Mouse (Mus musculus) heart, embryonic 14.5 days (tissue): ENCODE results near the gene Palm. TPM values are rescaled to one million over a fixed set of nuclear protein-coding genes. Genes with fewer than 3 reads are reported as not detected.

Experiments used
- ATAC-seq: fragments of 200-750 bp; cut with Nextera tagmentation; 2 replicates; pipeline ENCODE4 v1.8.0; 2017; ENCODE audit warnings: low read depth, moderate TSS enrichment; ENCODE audit not compliant: insufficient number of reproducible peaks, insufficient read depth, low FRiP score
- H3K27ac ChIP-seq, 2 experiments: fragments of 200-500 bp in 1 of 2; fragments of 300-500 bp in 1 of 2; sonication (generic) in 1 of 2; replicated peaks in 1 of 2; 2 replicates each; pipeline ENCODE4 v1.5.1; 2012 to 2014; ENCODE audit warnings: low read depth in 2 of 2, low read length in 2 of 2, control low read depth in 1 of 2, mild to moderate bottlenecking in 1 of 2, mixed read lengths in 1 of 2; ENCODE audit not compliant: control insufficient read depth in 1 of 2, insufficient read depth in 1 of 2
- H3K27me3 ChIP-seq: fragments of 300-500 bp; sonication (generic); 2 replicates; pipeline ENCODE4 v1.6.1; 2014; ENCODE audit warnings: mild to moderate bottlenecking, low read length, control low read depth; ENCODE audit not compliant: control insufficient read depth, insufficient read depth
- H3K36me3 ChIP-seq: fragments of 300-500 bp; sonication (generic); 2 replicates; pipeline ENCODE4 v1.6.1; 2014; ENCODE audit warnings: mild to moderate bottlenecking, control low read depth, low read length, mixed read lengths; ENCODE audit not compliant: control insufficient read depth, insufficient read depth
- H3K4me1 ChIP-seq, 2 experiments: fragments of 200-500 bp in 1 of 2; fragments of 300-500 bp in 1 of 2; sonication (generic) in 1 of 2; 2 replicates each; pipeline ENCODE4 v1.6.1; 2012 to 2014; ENCODE audit warnings: low read length in 2 of 2, control low read depth in 1 of 2, mixed read lengths in 1 of 2; ENCODE audit not compliant: control insufficient read depth in 2 of 2, insufficient read depth in 2 of 2
- H3K4me2 ChIP-seq: fragments of 300-500 bp; sonication (generic); 2 replicates; pipeline ENCODE4 v1.6.1; 2014; ENCODE audit warnings: mild to moderate bottlenecking, low read length
- H3K4me3 ChIP-seq, 2 experiments: fragments of 200-500 bp in 1 of 2; fragments of 300-500 bp in 1 of 2; sonication (generic) in 1 of 2; 2 replicates each; pipeline ENCODE4 v1.5.1; 2012 to 2014; ENCODE audit warnings: low read length in 2 of 2, mild to moderate bottlenecking in 2 of 2, control low read depth in 1 of 2, low read depth in 1 of 2, moderate library complexity in 1 of 2; ENCODE audit not compliant: control insufficient read depth in 1 of 2, insufficient read depth in 1 of 2
- H3K9ac ChIP-seq: fragments of 300-500 bp; sonication (generic); 2 replicates; pipeline ENCODE4 v1.6.1; 2014; ENCODE audit warnings: mild to moderate bottlenecking, low read length
- H3K9me3 ChIP-seq: fragments of 300-500 bp; sonication (generic); 2 replicates; pipeline ENCODE4 v1.6.1; 2016; ENCODE audit warnings: low read length, control low read depth; ENCODE audit not compliant: control insufficient read depth
- WGBS: fragments of 180-500 bp; shearing (Covaris S2); extraction: QIAGEN DNeasy Blood & Tissue Kit; methylation state at CpG from one replicate; pipeline ENCODE4 v1.1.7; 2014; 5-methylcytosine and 5-hydroxymethylcytosine counted together
- polyA plus RNA-seq: library from polyadenylated mRNA; unstranded; fragments of >200 nt; fragmentation: Nextera tagmentation; extraction: Ambion mirVana; gene quantifications from 2 replicates; pipeline ENCODE4 v1.2.1, GENCODE M21; 2014

Gene Palm
- polyA plus RNA-seq, 1 experiment from 2014 or later: 68.1 TPM

GRCm38 (mm10) chr10:79842322-79842721 is 49.0 kb downstream of the Palm start:
- no peak overlapping the region for H3K27ac ChIP-seq
- H3K4me1 ChIP-seq: peaks cover 9 to 12% of the 10 kb centered on the region in 2 experiments
- H3K36me3 ChIP-seq: no peaks in the 10 kb centered on the region
- no peak for ATAC-seq
- no peaks in the 10 kb centered on the region for H3K9me3 ChIP-seq
- H3K4me3 ChIP-seq: no peak overlapping the region
- H3K9ac ChIP-seq: no peak overlapping the region
- H3K4me2 ChIP-seq: no peak overlapping the region
- WGBS: 62% methylated on average over 3 of the region's 3 CpGs
- H3K27me3 ChIP-seq: no peaks in the 10 kb centered on the region

GRCm38 (mm10) chr10:79843476-79843875 is 50.1 kb downstream of the Palm start:
- no peak for ATAC-seq
- H3K4me1 ChIP-seq: peaks cover 9 to 12% of the 10 kb centered on the region in 2 experiments
- no peak overlapping the region for H3K4me2 ChIP-seq
- no peaks in the 10 kb centered on the region for H3K27me3 ChIP-seq
- no peak overlapping the region for H3K4me3 ChIP-seq
- no peaks in the 10 kb centered on the region for H3K9me3 ChIP-seq
- no peak overlapping the region for H3K27ac ChIP-seq
- H3K9ac ChIP-seq: no peak overlapping the region
- 68% methylated on average over 6 of the region's 6 CpGs for WGBS
- H3K36me3 ChIP-seq: no peaks in the 10 kb centered on the region

DNA sequence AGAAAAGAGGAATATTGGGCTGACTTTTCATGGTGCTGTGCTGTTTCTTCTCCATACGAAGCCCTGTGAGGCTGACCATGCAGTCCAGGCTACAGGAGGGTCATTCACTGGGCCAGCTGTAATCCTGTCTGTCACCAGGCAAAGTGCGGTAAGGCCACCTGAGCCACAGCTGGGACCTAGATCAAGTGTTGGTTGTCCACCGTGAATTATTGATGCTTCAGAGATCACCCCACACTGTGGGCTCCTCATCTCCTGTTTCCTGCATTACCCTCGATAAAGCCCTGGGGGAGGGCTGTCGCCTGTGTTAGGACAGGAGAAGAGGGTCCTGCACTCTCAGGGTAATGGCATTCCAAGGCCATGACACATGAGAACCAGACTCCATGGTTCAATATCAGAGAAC is 53.2 kb downstream of the Palm start:
- 39% methylated on average over 5 of the region's 5 CpGs for WGBS
- no peak for ATAC-seq
- Histone ChIP-seq H3K4me1 (peaks cover 13 to 21% of the 10 kb centered on the region in 2 experiments), H3K27ac (no peak overlapping the region), H3K27me3 (no peaks in the 10 kb centered on the region), H3K9me3 (no peaks in the 10 kb centered on the region), H3K9ac (no peak overlapping the region), H3K4me2 (no peak overlapping the region), H3K4me3 (no peak overlapping the region), H3K36me3 (no peaks in the 10 kb centered on the region)

DNA sequence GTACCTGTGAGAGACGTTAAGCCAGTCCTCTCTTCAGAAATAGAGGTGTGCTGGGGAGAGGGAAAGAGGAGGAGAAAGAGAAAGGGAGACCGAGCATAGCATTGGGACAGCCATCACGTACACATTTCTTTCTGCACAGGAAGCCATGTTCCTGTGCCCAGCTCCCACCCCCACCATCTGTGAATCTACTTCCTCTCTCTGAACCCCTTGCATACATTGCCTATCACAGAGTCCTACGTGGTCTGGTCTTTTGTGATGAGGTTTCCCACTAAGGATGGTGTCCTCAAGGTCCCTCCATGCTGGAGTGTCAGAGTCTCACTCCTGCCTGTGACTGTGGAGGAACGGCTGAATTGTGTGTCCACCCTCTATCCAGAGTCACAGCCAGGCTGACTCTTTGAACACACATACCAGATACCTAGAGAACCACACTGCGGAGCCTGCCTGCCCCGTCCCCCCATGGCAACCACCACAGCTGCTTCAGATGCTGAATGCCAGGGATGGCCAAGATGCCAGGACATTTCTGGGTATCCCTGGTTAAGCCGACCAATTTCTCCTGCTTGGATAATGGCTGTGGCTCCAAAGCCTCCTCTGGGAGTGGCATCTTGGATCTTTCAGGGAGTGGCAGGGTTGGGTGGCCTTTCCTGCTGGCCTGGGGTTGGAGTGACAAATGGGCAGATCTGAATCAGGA is 56.7 kb downstream of the Palm start:
- peaks cover 26% of the 10 kb centered on the region in 2 experiments for H3K4me1 ChIP-seq
- H3K36me3 ChIP-seq: no peaks in the 10 kb centered on the region
- no peak overlapping the region for H3K4me2 ChIP-seq
- H3K9ac ChIP-seq: no peak overlapping the region
- 66% methylated on average over 8 of the region's 8 CpGs for WGBS
- H3K27me3 ChIP-seq: no peaks in the 10 kb centered on the region
- H3K27ac ChIP-seq: no peak overlapping the region
- ATAC-seq: no peak
- no peak overlapping the region for H3K4me3 ChIP-seq
- no peaks in the 10 kb centered on the region for H3K9me3 ChIP-seq

DNA sequence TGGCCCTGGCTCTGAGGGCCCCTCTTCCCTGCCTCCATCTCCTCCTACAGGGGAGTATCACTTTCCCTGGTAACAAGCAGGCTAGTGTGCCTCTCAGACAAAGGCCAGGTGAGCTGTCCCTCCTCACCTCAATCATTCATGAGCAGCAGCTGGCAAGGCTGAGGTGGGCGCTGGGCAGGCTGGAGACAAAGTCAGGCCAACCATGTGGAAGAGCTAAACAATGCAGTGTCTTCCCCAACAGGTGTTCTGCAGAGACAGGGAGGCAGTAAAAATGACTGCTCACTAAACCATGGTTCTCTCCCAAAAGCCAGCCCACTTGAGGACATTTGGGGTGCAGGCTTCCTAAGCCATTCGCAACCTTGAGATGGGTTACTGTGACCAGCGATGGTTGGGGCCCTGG is 58.3 kb downstream of the Palm start:
- peak overlapping the region; percentile 90 for H3K9ac ChIP-seq
- H3K9me3 ChIP-seq: no peaks in the 10 kb centered on the region
- peak overlapping the region; percentile 93 for H3K4me2 ChIP-seq
- ATAC-seq: no peak
- peak overlapping the region; percentile 100 for H3K27ac ChIP-seq
- H3K27me3 ChIP-seq: no peaks in the 10 kb centered on the region
- 73% methylated on average over 3 of the region's 3 CpGs for WGBS
- no peak overlapping the region for H3K4me3 ChIP-seq
- H3K4me1 ChIP-seq: peaks cover 29 to 36% of the 10 kb centered on the region in 2 experiments
- peaks cover 11% of the 10 kb centered on the region; the same call in 1 of the 2 replicates for H3K36me3 ChIP-seq

- Histone ChIP-seq H3K4me2 (peak overlapping the region; percentile 93), H3K36me3 (peaks cover 17% of the 10 kb centered on the region; the same call in 1 of the 2 replicates), H3K27me3 (no peaks in the 10 kb centered on the region), H3K9me3 (no peaks in the 10 kb centered on the region), H3K4me3 (peak overlapping the region in 1 of 2 experiments; percentile 94; a peak in 1 of 4 replicates), H3K4me1 (peaks cover 35 to 42% of the 10 kb centered on the region in 2 experiments), H3K27ac (peak overlapping the region; percentile 100), H3K9ac (peak overlapping the region; percentile 90)
- 42% methylated on average over 9 of the region's 9 CpGs for WGBS
- no peak for ATAC-seq
These were observed 58.9 kb downstream of the Palm start for GRCm38 (mm10) chr10:79852107-79852789.

DNA sequence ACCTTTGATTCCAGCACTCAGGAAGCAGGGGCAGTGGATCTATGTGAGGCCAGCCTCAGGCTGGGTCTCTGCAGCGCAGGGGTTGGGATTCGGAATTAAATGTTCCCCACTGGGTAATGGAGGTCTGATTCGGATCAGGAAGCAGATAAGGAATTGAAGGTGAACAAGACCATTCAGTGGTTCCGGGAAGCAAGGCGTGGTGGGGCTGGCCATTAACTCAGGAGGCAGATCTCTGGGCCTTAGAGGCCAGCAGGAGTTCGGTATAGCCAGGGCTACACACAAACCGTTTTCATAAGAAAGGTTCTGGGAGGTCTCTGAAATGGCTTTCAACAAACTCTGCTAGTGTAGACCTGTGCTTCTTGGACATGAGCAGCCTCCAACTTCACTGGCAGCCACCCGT is 59.5 kb downstream of the Palm start:
- Histone ChIP-seq H3K4me3 (peak overlapping the region; percentile 27 to 94), H3K27me3 (no peaks in the 10 kb centered on the region), H3K9ac (peak overlapping the region; percentile 90), H3K4me1 (peaks cover 41 to 48% of the 10 kb centered on the region in 2 experiments), H3K9me3 (no peaks in the 10 kb centered on the region), H3K27ac (peak overlapping the region; percentile 100), H3K4me2 (peak overlapping the region; percentile 93), H3K36me3 (peaks cover 23% of the 10 kb centered on the region; the same call in 1 of the 2 replicates)
- 28% methylated on average over 8 of the region's 8 CpGs for WGBS
- no peak for ATAC-seq
